ENCODE assay signal across 9 mouse cellular contexts in the genomic region with DNA sequence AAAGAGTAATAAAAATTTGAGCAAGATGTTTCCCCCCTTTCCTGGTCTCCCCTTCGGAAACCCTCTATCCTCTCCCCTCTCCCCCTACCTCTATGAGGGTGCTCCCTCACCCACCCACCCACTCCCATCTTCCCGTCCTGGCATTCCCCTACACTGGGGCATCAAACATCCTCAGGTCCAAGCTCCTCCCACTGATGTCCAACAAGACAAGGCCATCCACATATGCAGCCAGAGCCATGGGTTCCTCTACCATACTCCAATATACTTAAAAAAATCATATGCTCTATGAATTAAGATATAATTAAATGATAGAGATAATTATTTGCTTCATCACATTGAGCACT.
DNase-seq lines count a peak whose midpoint lies in the region; ATAC-seq and TF ChIP-seq lines count a peak whose summit lies in the region.
"Had no signal": no experiment of that assay in that cellular context is flagged by ENCODE, and none has a peak within 500 bp of the region (broad histone marks: within the 10 kb centered on the region; RNA-seq: fewer than 3 reads in every experiment).

No protein-coding gene starts in this region.

- H3K27me3 ChIP-seq in liver, embryonic 11.5 days (replicated peaks; ENCODE audit: control insufficient read depth, insufficient read depth, low read length): no peaks in the 10 kb centered on the region
- H3K27me3 ChIP-seq in liver, postnatal 0 days (ENCODE audit: insufficient read depth, low read length): no peaks in the 10 kb centered on the region
- H3K27me3 ChIP-seq in forebrain, embryonic 14.5 days (replicated peaks; ENCODE audit: control insufficient read depth, insufficient read depth, low read length): no peaks in the 10 kb centered on the region
- H3K27me3 ChIP-seq in limb, embryonic 13.5 days: no peaks in the 10 kb centered on the region
- no peaks in the 10 kb centered on the region for H3K27me3 ChIP-seq in stomach, embryonic 16.5 days (ENCODE audit: control insufficient read depth, insufficient read depth, low read length)
- H3K27me3 ChIP-seq: megakaryocyte, embryonic 14.5 days; Patski had no signal

- no peak overlapping the region for H3K4me3 ChIP-seq in liver, embryonic 11.5 days (ENCODE audit: low read depth, low read length)
- no peak overlapping the region for H3K4me3 ChIP-seq in liver, postnatal 0 days (ENCODE audit: low read depth, low read length)
- no peak overlapping the region for H3K4me3 ChIP-seq in forebrain, embryonic 14.5 days (ENCODE audit: low read depth, low read length)
- no peak overlapping the region; the same call in 1 of the 2 replicates for H3K4me3 ChIP-seq in limb, embryonic 13.5 days
- H3K4me3 ChIP-seq in stomach, embryonic 16.5 days (replicated peaks; ENCODE audit: low read length): no peak overlapping the region
- H3K4me3 ChIP-seq: megakaryocyte, embryonic 14.5 days had no signal

- no peaks in the 10 kb centered on the region for H3K4me1 ChIP-seq in liver, embryonic 11.5 days (replicated peaks; ENCODE audit: control insufficient read depth, insufficient read depth, low read length)
- H3K4me1 ChIP-seq in liver, postnatal 0 days (ENCODE audit: insufficient read depth): no peaks in the 10 kb centered on the region
- H3K4me1 ChIP-seq in forebrain, embryonic 14.5 days (ENCODE audit: control insufficient read depth, insufficient read depth, low read length): no peaks in the 10 kb centered on the region
- H3K4me1 ChIP-seq in limb, embryonic 13.5 days: peaks cover 18% of the 10 kb centered on the region
- H3K4me1 ChIP-seq in stomach, embryonic 16.5 days (ENCODE audit: control insufficient read depth, insufficient read depth, low read length): no peaks in the 10 kb centered on the region
- H3K4me1 ChIP-seq: megakaryocyte, embryonic 14.5 days had no signal

- no peak for TF ChIP-seq CTCF in liver, postnatal 0 days (IDR thresholded peaks at IDR 0.05; ENCODE audit: low read depth)

- ATAC-seq in liver, embryonic 11.5 days (replicated peaks; ENCODE audit: low FRiP score): no peak; the same call in 1 of the 2 replicates
- ATAC-seq in liver, postnatal 0 days: no peak
- ATAC-seq in forebrain, embryonic 14.5 days: peak; percentile 78
- ATAC-seq in limb, embryonic 13.5 days (ENCODE audit: low FRiP score, low read depth): peak; percentile 14; the same call in 1 of the 2 replicates
- no peak for ATAC-seq in stomach, embryonic 16.5 days (ENCODE audit: insufficient read depth, low FRiP score)

- WGBS in liver, embryonic 11.5 days: 31% methylated on average over 2 of the region's 2 CpGs
- WGBS in liver, postnatal 0 days (ENCODE audit: insufficient replicate concordance): 26% methylated on average over 2 of the region's 2 CpGs
- 16% methylated on average over 2 of the region's 2 CpGs for WGBS in forebrain, embryonic 14.5 days
- WGBS in limb, embryonic 13.5 days: 4% methylated on average over 2 of the region's 2 CpGs
- WGBS in stomach, embryonic 16.5 days: 19% methylated on average over 2 of the region's 2 CpGs

- H3K9ac ChIP-seq in liver, embryonic 11.5 days (ENCODE audit: low read depth, low read length): no peak overlapping the region
- no peak overlapping the region for H3K9ac ChIP-seq in liver, postnatal 0 days (replicated peaks)
- no peak overlapping the region; the same call in 1 of the 2 replicates for H3K9ac ChIP-seq in forebrain, embryonic 14.5 days (ENCODE audit: low read length)
- no peak overlapping the region for H3K9ac ChIP-seq in limb, embryonic 13.5 days
- H3K9ac ChIP-seq in stomach, embryonic 16.5 days (ENCODE audit: low read length): peak overlapping the region; percentile 55; the same call in 1 of the 2 replicates

- no peaks in the 10 kb centered on the region for H3K36me3 ChIP-seq in liver, embryonic 11.5 days (ENCODE audit: control insufficient read depth, insufficient read depth, low read length)
- no peaks in the 10 kb centered on the region for H3K36me3 ChIP-seq in liver, postnatal 0 days (replicated peaks; ENCODE audit: insufficient read depth, low read length)
- no peaks in the 10 kb centered on the region for H3K36me3 ChIP-seq in forebrain, embryonic 14.5 days (ENCODE audit: control insufficient read depth, insufficient read depth, low read length)
- H3K36me3 ChIP-seq in limb, embryonic 13.5 days: no peaks in the 10 kb centered on the region
- no peaks in the 10 kb centered on the region for H3K36me3 ChIP-seq in stomach, embryonic 16.5 days (ENCODE audit: control insufficient read depth, insufficient read depth, low read length)

- no peak for TF ChIP-seq EP300 in liver, postnatal 0 days (IDR thresholded peaks at IDR 0.05; ENCODE audit: low read depth)

- DNase-seq in liver, embryonic 11.5 days (ENCODE audit: low spot score): peak; percentile 31
- no peak for DNase-seq in liver, postnatal 0 days
- no peak for DNase-seq in forebrain, embryonic 14.5 days (ENCODE audit: low spot score)
- no peak for DNase-seq in ovary, postnatal 36 days (ENCODE audit: low spot score)
- DNase-seq in embryo, embryonic 10.5 days (ENCODE audit: low spot score): no peak

- no peaks in the 10 kb centered on the region for H3K9me3 ChIP-seq in liver, embryonic 11.5 days (ENCODE audit: control insufficient read depth, low read length)
- H3K9me3 ChIP-seq in liver, postnatal 0 days (ENCODE audit: low read length): no peaks in the 10 kb centered on the region
- no peaks in the 10 kb centered on the region for H3K9me3 ChIP-seq in forebrain, embryonic 14.5 days (replicated peaks; ENCODE audit: control insufficient read depth, low read length)
- no peaks in the 10 kb centered on the region for H3K9me3 ChIP-seq in limb, embryonic 13.5 days
- no peaks in the 10 kb centered on the region for H3K9me3 ChIP-seq in stomach, embryonic 16.5 days (replicated peaks; ENCODE audit: control insufficient read depth, low read length)
- H3K9me3 ChIP-seq: megakaryocyte, embryonic 14.5 days had no signal

- no peak overlapping the region for H3K4me2 ChIP-seq in liver, embryonic 11.5 days
- no peak overlapping the region for H3K4me2 ChIP-seq in liver, postnatal 0 days (ENCODE audit: low read depth, low read length)
- H3K4me2 ChIP-seq in forebrain, embryonic 14.5 days (ENCODE audit: low read length): peak overlapping the region; percentile 37; the same call in 1 of the 2 replicates
- peak overlapping the region; percentile 56 for H3K4me2 ChIP-seq in limb, embryonic 13.5 days (replicated peaks)
- H3K4me2 ChIP-seq in stomach, embryonic 16.5 days (ENCODE audit: low read depth, low read length): peak overlapping the region; percentile 49

- H3K27ac ChIP-seq in liver, embryonic 11.5 days (ENCODE audit: low read depth, low read length): no peak overlapping the region
- H3K27ac ChIP-seq in liver, postnatal 0 days (ENCODE audit: low read depth): no peak overlapping the region
- no peak overlapping the region for H3K27ac ChIP-seq in forebrain, embryonic 14.5 days (ENCODE audit: low read depth, low read length)
- H3K27ac ChIP-seq in limb, embryonic 13.5 days: no peak overlapping the region
- H3K27ac ChIP-seq in stomach, embryonic 16.5 days (ENCODE audit: low read length): no peak overlapping the region

Comparison
In these comparisons a context has a peak if more than half of its experiments do, and no peak if none do; other contexts are left out.
1. ATAC-seq: peak in forebrain, embryonic 14.5 days (single experiment) and limb, embryonic 13.5 days (single experiment); none in liver, embryonic 11.5 days (single experiment), liver, postnatal 0 days (single experiment) and stomach, embryonic 16.5 days (single experiment).
2. H3K4me2 ChIP-seq: peak in forebrain, embryonic 14.5 days (single experiment), limb, embryonic 13.5 days (single experiment) and stomach, embryonic 16.5 days (single experiment); none in liver, embryonic 11.5 days (single experiment) and liver, postnatal 0 days (single experiment).